Mouse (Mus musculus) liver, embryonic 14.5 days (tissue): Measurements from ENCODE around the gene Dlat.

ENCODE experiments used
- CTCF ChIP-seq: IDR thresholded peaks from 2 replicates; pipeline ENCODE4 v1.5.1; 2016; ENCODE audit warnings: antibody characterized with exemption, low read depth, control low read depth
- EP300 ChIP-seq: IDR thresholded peaks from 2 replicates; pipeline ENCODE4 v1.6.1; 2016; ENCODE audit warnings: antibody characterized with exemption, low read depth

- TF ChIP-seq CTCF: no peak
- TF ChIP-seq EP300: no peak
Measured at GRCm38 (mm10) chr9:50596973-50597372, 62.6 kb downstream of the Dlat start.
